Mouse (Mus musculus) testis, adult 2 months (tissue): ENCODE measurements around the gene Dnaaf5. TPM values are rescaled to one million over a fixed set of nuclear protein-coding genes. Genes with fewer than 3 reads are reported as not detected.

ENCODE experiments used
- H3K27ac ChIP-seq: fragments of 200-500 bp; 2 replicates; pipeline ENCODE4 v1.5.1; 2012; ENCODE audit warnings: low read depth, low read length; ENCODE audit not compliant: control insufficient read depth, insufficient read depth
- H3K27me3 ChIP-seq: fragments of 200-500 bp; 2 replicates; pipeline ENCODE4 v1.6.1; 2012; ENCODE audit warnings: mild to moderate bottlenecking, low read length, moderate library complexity; ENCODE audit not compliant: control insufficient read depth, insufficient read depth
- H3K36me3 ChIP-seq: fragments of 200-500 bp; 2 replicates; pipeline ENCODE4 v1.6.1; 2012; ENCODE audit warnings: mild to moderate bottlenecking, low read length; ENCODE audit not compliant: control insufficient read depth, insufficient read depth
- H3K4me1 ChIP-seq: fragments of 200-500 bp; 2 replicates; pipeline ENCODE4 v1.6.1; 2012; ENCODE audit warnings: low read length; ENCODE audit not compliant: control insufficient read depth, insufficient read depth
- H3K4me3 ChIP-seq: fragments of 200-500 bp; 2 replicates; pipeline ENCODE4 v1.5.1; 2012; ENCODE audit warnings: low read depth, mild to moderate bottlenecking, low read length, moderate library complexity, mixed read lengths; ENCODE audit not compliant: control insufficient read depth
- CTCF ChIP-seq: fragments of 200-500 bp; IDR thresholded peaks from 2 replicates; pipeline ENCODE4 v1.5.1; 2012; ENCODE audit warnings: low read depth, mild to moderate bottlenecking, inconsistent platforms, low read length, moderate library complexity; ENCODE audit not compliant: control insufficient read depth, insufficient read depth, insufficient replicate concordance
- POLR2A ChIP-seq: fragments of 200-500 bp; IDR thresholded peaks from 2 replicates; pipeline ENCODE4 v1.6.1; 2012; ENCODE audit warnings: low read depth, mild to moderate bottlenecking, inconsistent platforms, low read length, moderate library complexity; ENCODE audit not compliant: control insufficient read depth
- polyA plus RNA-seq: library from polyadenylated mRNA; depleted of rRNA; stranded (reverse); fragments of >200 nt; gene quantifications from 2 replicates; pipeline ENCODE4 v1.2.3, GENCODE M21; 2012

Dnaaf5 gene
- polyA plus RNA-seq, 1 experiment, result 40.4 TPM

- peak within 1 kb of the TSS; percentile 94 for H3K27ac ChIP-seq
- H3K36me3 ChIP-seq, result no peaks in the 10 kb centered on the region
- peaks cover 14% of the 10 kb centered on the region for H3K4me1 ChIP-seq
- no peaks in the 10 kb centered on the region for H3K27me3 ChIP-seq
- peak within 1 kb of the TSS; percentile 93 for H3K4me3 ChIP-seq
- TF ChIP-seq CTCF (no peak), POLR2A (peak; percentile 79)
These were observed 50.2 kb downstream of the Dnaaf5 start, which contains the start of gene Sun1 for GRCm38 (mm10) chr5:139199995-139200769. Sun1 (plus strand) TSS chr5:139200637.

- peak overlapping the region; percentile 94 for H3K27ac ChIP-seq
- peak overlapping the region; percentile 93 for H3K4me3 ChIP-seq
- H3K4me1 ChIP-seq, result peaks cover 14% of the 10 kb centered on the region
- H3K27me3 ChIP-seq, result no peaks in the 10 kb centered on the region
- no peaks in the 10 kb centered on the region for H3K36me3 ChIP-seq
- TF ChIP-seq CTCF, result no peak
- peak; percentile 39; the same call in 1 of the 2 replicates for TF ChIP-seq POLR2A
These were observed 50.9 kb downstream of the Dnaaf5 start for GRCm38 (mm10) chr5:139200770-139201569.

GRCm38 (mm10) chr5:139202127-139202526 is 52.1 kb downstream of the Dnaaf5 start:
- Histone ChIP-seq H3K36me3 (no peaks in the 10 kb centered on the region), H3K4me1 (peaks cover 14% of the 10 kb centered on the region), H3K4me3 (no peak overlapping the region), H3K27me3 (no peaks in the 10 kb centered on the region), H3K27ac (no peak overlapping the region)
- TF ChIP-seq CTCF, result no peak
- TF ChIP-seq POLR2A, result no peak

GRCm38 (mm10) chr5:139203312-139203711 is 53.3 kb downstream of the Dnaaf5 start:
- H3K4me3 ChIP-seq, result no peak overlapping the region
- no peak overlapping the region for H3K27ac ChIP-seq
- no peaks in the 10 kb centered on the region for H3K27me3 ChIP-seq
- H3K4me1 ChIP-seq, result peaks cover 14% of the 10 kb centered on the region
- TF ChIP-seq POLR2A (no peak), CTCF (no peak)
- H3K36me3 ChIP-seq, result no peaks in the 10 kb centered on the region

- Histone ChIP-seq H3K27me3 (no peaks in the 10 kb centered on the region), H3K36me3 (no peaks in the 10 kb centered on the region), H3K4me1 (peaks cover 9% of the 10 kb centered on the region), H3K27ac (no peak overlapping the region), H3K4me3 (peak overlapping the region; percentile 36)
- no peak for TF ChIP-seq CTCF
- no peak for TF ChIP-seq POLR2A
These were observed 56.1 kb downstream of the Dnaaf5 start for GRCm38 (mm10) chr5:139206081-139206480.

- Histone ChIP-seq H3K27ac (no peak overlapping the region), H3K4me1 (peaks cover 6% of the 10 kb centered on the region), H3K27me3 (no peaks in the 10 kb centered on the region), H3K36me3 (no peaks in the 10 kb centered on the region), H3K4me3 (peak overlapping the region; percentile 36)
- TF ChIP-seq POLR2A, result no peak
- no peak for TF ChIP-seq CTCF
These were observed 56.5 kb downstream of the Dnaaf5 start for GRCm38 (mm10) chr5:139206525-139206924.

- Histone ChIP-seq H3K36me3 (peaks cover 2% of the 10 kb centered on the region), H3K4me3 (no peak overlapping the region), H3K27ac (no peak overlapping the region), H3K4me1 (peaks cover 2% of the 10 kb centered on the region; the same call in 1 of the 2 replicates), H3K27me3 (no peaks in the 10 kb centered on the region)
- TF ChIP-seq CTCF (no peak), POLR2A (no peak)
These were observed 58.2 kb downstream of the Dnaaf5 start for GRCm38 (mm10) chr5:139208183-139208582.
